Mouse (Mus musculus) CH12.LX (cell line): ENCODE results near the gene Itpr1. TPM values are rescaled to one million over a fixed set of nuclear protein-coding genes. Genes with fewer than 3 reads are reported as not detected.

Source experiments
- DNase-seq: peaks from one replicate; pipeline ENCODE4 v3.0.0-alpha.2; 2013; ENCODE audit errors: extremely low read depth
- H3K27ac ChIP-seq: 2 replicates; pipeline ENCODE4 v1.5.1; 2012; ENCODE audit warnings: low read depth, mild to moderate bottlenecking, control low read depth, moderate library complexity; ENCODE audit not compliant: insufficient read depth
- H3K27me3 ChIP-seq: replicated peaks from 2 replicates; pipeline ENCODE3; 2012; ENCODE audit warnings: inconsistent platforms
- H3K36me3 ChIP-seq, 2 experiments: replicated peaks in 1 of 2; 2 replicates each; pipeline versions ENCODE3 to v1.6.1; 2012; ENCODE audit warnings: inconsistent platforms in 1 of 2, low read length in 1 of 2, mild to moderate bottlenecking in 1 of 2, mixed read lengths in 1 of 2, moderate library complexity in 1 of 2; ENCODE audit not compliant: control insufficient read depth in 1 of 2, insufficient read depth in 1 of 2
- H3K4me1 ChIP-seq, 2 experiments: 2 replicates each; pipeline ENCODE4 v1.6.1; 2012; ENCODE audit warnings: inconsistent platforms in 1 of 2, moderate library complexity in 1 of 2; ENCODE audit not compliant: insufficient read depth in 2 of 2, control insufficient read depth in 1 of 2
- H3K4me2 ChIP-seq: 2 replicates; pipeline ENCODE4 v1.6.1; 2012; ENCODE audit warnings: low read depth, mild to moderate bottlenecking, control low read depth; ENCODE audit not compliant: poor library complexity, insufficient read depth, severe bottlenecking
- H3K4me3 ChIP-seq, 3 experiments: fragments of 150-350 bp in 1 of 3; sonication (generic) in 1 of 3; replicated peaks in 1 of 3; 2 replicates each; pipeline versions ENCODE3 to v1.5.1; 2011 to 2012; ENCODE audit warnings: low read depth in 2 of 3, low read length in 2 of 3, mild to moderate bottlenecking in 2 of 3, moderate library complexity in 2 of 3, control low read depth in 1 of 3, improper control_type of control experiment in 1 of 3, inconsistent platforms in 1 of 3, mixed read lengths in 1 of 3; ENCODE audit not compliant: poor library complexity in 1 of 3
- H3K79me2 ChIP-seq: replicated peaks from 2 replicates; pipeline ENCODE4 v1.6.1; 2012; ENCODE audit warnings: mild to moderate bottlenecking, moderate library complexity; ENCODE audit not compliant: control insufficient read depth, poor library complexity, insufficient read depth, severe bottlenecking; ENCODE audit errors: extremely low read depth
- H3K9ac ChIP-seq: 2 replicates; pipeline ENCODE4 v1.6.1; 2012; ENCODE audit warnings: low read depth, mild to moderate bottlenecking, control low read depth, moderate library complexity; ENCODE audit not compliant: insufficient read depth
- H3K9me3 ChIP-seq: replicated peaks from 2 replicates; pipeline ENCODE3; 2012; ENCODE audit warnings: low read length, inconsistent platforms, mixed read lengths
- BHLHE40 ChIP-seq: IDR thresholded peaks from 2 replicates; pipeline ENCODE4 v1.6.1; 2011; ENCODE audit warnings: mild to moderate bottlenecking, low read depth, low read length, improper control_type of control experiment
- CHD1 ChIP-seq: IDR thresholded peaks from 2 replicates; pipeline ENCODE4 v1.6.1; 2012; ENCODE audit warnings: low read depth, low read length, improper control_type of control experiment, inconsistent platforms
- CHD2 ChIP-seq: IDR thresholded peaks from 2 replicates; pipeline ENCODE4 v1.6.1; 2011; ENCODE audit warnings: low read length, improper control_type of control experiment
- CTCF ChIP-seq, 2 experiments: IDR thresholded peaks in 1 of 2; conservative IDR thresholded peaks in 1 of 2; 2 replicates each; pipeline ENCODE4 v1.5.1; 2011 to 2012; ENCODE audit warnings: low read depth in 2 of 2, low read length in 2 of 2, improper control_type of control experiment in 1 of 2, inconsistent platforms in 1 of 2, mild to moderate bottlenecking in 1 of 2, moderate library complexity in 1 of 2
- ELF1 ChIP-seq: IDR thresholded peaks from 2 replicates; pipeline ENCODE4 v1.6.1; 2014; ENCODE audit warnings: low read depth, mild to moderate bottlenecking, inconsistent platforms, low read length, improper control_type of control experiment
- EP300 ChIP-seq: IDR thresholded peaks from 2 replicates; pipeline ENCODE4 v1.6.1; 2011; ENCODE audit warnings: low read length, improper control_type of control experiment
- ETS1 ChIP-seq: conservative IDR thresholded peaks from 2 replicates; pipeline ENCODE4 v1.6.1; 2012; ENCODE audit warnings: low read depth, mild to moderate bottlenecking, inconsistent platforms, low read length, improper control_type of control experiment, moderate library complexity
- GABPA ChIP-seq: IDR thresholded peaks from 2 replicates; pipeline ENCODE4 v1.6.1; 2012; ENCODE audit warnings: low read depth, low read length, improper control_type of control experiment, inconsistent platforms; ENCODE audit not compliant: insufficient replicate concordance
- HCFC1 ChIP-seq: IDR thresholded peaks from 2 replicates; pipeline ENCODE4 v1.6.1; 2012; ENCODE audit warnings: low read depth, mild to moderate bottlenecking, inconsistent platforms, low read length, improper control_type of control experiment
- IRF4 ChIP-seq: IDR thresholded peaks from 2 replicates; pipeline ENCODE4 v1.6.1; 2014; ENCODE audit warnings: low read depth, mild to moderate bottlenecking, inconsistent platforms, low read length, improper control_type of control experiment
- JUND ChIP-seq: conservative IDR thresholded peaks from 2 replicates; pipeline ENCODE4 v1.6.1; 2011; ENCODE audit warnings: low read depth, low read length, improper control_type of control experiment
- MAX ChIP-seq: IDR thresholded peaks from 2 replicates; pipeline ENCODE4 v1.6.1; 2011; ENCODE audit warnings: low read length, improper control_type of control experiment
- MAZ ChIP-seq: IDR thresholded peaks from 2 replicates; pipeline ENCODE4 v1.6.1; 2012; ENCODE audit warnings: low read depth, mild to moderate bottlenecking, inconsistent platforms, low read length, improper control_type of control experiment, moderate library complexity
- MEF2A ChIP-seq: IDR thresholded peaks from 2 replicates; pipeline ENCODE4 v1.6.1; 2014; ENCODE audit warnings: low read depth, mild to moderate bottlenecking, inconsistent platforms, low read length, improper control_type of control experiment, borderline replicate concordance
- MXI1 ChIP-seq: IDR thresholded peaks from 2 replicates; pipeline ENCODE4 v1.6.1; 2011; ENCODE audit warnings: mild to moderate bottlenecking, low read depth, low read length, improper control_type of control experiment
- MYC ChIP-seq: IDR thresholded peaks from 2 replicates; pipeline ENCODE4 v1.6.1; 2011; ENCODE audit warnings: low read depth, mild to moderate bottlenecking, improper control_type of control experiment, low read length
- NELFE ChIP-seq: IDR thresholded peaks from 2 replicates; pipeline ENCODE4 v1.6.1; 2011; ENCODE audit warnings: low read depth, low read length, improper control_type of control experiment
- NRF1 ChIP-seq: IDR thresholded peaks from 2 replicates; pipeline ENCODE4 v1.6.1; 2014; ENCODE audit warnings: low read depth, mild to moderate bottlenecking, inconsistent platforms, low read length, improper control_type of control experiment, moderate library complexity
- PAX5 ChIP-seq: IDR thresholded peaks from 2 replicates; pipeline ENCODE4 v1.6.1; 2012; ENCODE audit warnings: low read length, inconsistent platforms, mixed read lengths
- POLR2A ChIP-seq: IDR thresholded peaks from 2 replicates; pipeline ENCODE4 v1.6.1; 2011; ENCODE audit warnings: low read depth, mild to moderate bottlenecking, improper control_type of control experiment, low read length
- POLR2AphosphoS2 ChIP-seq: IDR thresholded peaks from 2 replicates; pipeline ENCODE4 v1.6.1; 2011; ENCODE audit warnings: low read depth, low read length, improper control_type of control experiment
- RAD21 ChIP-seq: IDR thresholded peaks from 2 replicates; pipeline ENCODE4 v1.6.1; 2011; ENCODE audit warnings: low read depth, mild to moderate bottlenecking, low read length, improper control_type of control experiment, moderate library complexity
- SIN3A ChIP-seq: IDR thresholded peaks from 2 replicates; pipeline ENCODE4 v1.6.1; 2012; ENCODE audit warnings: low read length, improper control_type of control experiment, inconsistent platforms
- SMC3 ChIP-seq: IDR thresholded peaks from 2 replicates; pipeline ENCODE4 v1.6.1; 2011; ENCODE audit warnings: low read depth, low read length, improper control_type of control experiment
- TBP ChIP-seq: conservative IDR thresholded peaks from 2 replicates; pipeline ENCODE4 v1.6.1; 2011; ENCODE audit warnings: low read depth, low read length, improper control_type of control experiment
- USF2 ChIP-seq: conservative IDR thresholded peaks from 2 replicates; pipeline ENCODE4 v1.6.1; 2011; ENCODE audit warnings: low read depth, low read length, improper control_type of control experiment
- ZC3H11A ChIP-seq: IDR thresholded peaks from 2 replicates; pipeline ENCODE4 v1.6.1; 2012; ENCODE audit warnings: low read depth, mild to moderate bottlenecking, inconsistent platforms, low read length, improper control_type of control experiment
- dilution Hi-C: fragments of 300-500 bp; cut with MboI; formaldehyde crosslinking; loops from 2 replicates; pipeline ENCODE4 v1.14.3; 2020; ENCODE audit warnings: low sequenced_read_pairs; ENCODE audit not compliant: extremely low pct_unique_long_range_greater_than_20kb, extremely low pct_ligation_motif_present
- in situ Hi-C: fragments of 300-500 bp; cut with MboI; formaldehyde crosslinking; loops from 3 replicates; pipeline ENCODE4 v1.14.3; 2019; ENCODE audit warnings: low sequenced_read_pairs, low pct_ligation_motif_present, low pct_unique_long_range_greater_than_20kb, mixed read lengths
- polyA plus RNA-seq: library from polyadenylated mRNA; unstranded; fragments of >175 nt; gene quantifications from 2 replicates; pipeline ENCODE4 v1.2.1, GENCODE M21; 2012; ENCODE audit warnings: low read depth; ENCODE audit not compliant: insufficient read length
- total RNA-seq, 2 experiments: library from RNA; depleted of rRNA; stranded (reverse); fragments of 300-350 nt in 1 of 2; fragments of >200 nt in 1 of 2; gene quantifications; 2 replicates each; pipeline ENCODE4 v1.2.3; 2012 to 2014

The Itpr1 gene
- total and polyA plus RNA-seq, 3 experiments = 42.8 to 73.1 (median 53.4) TPM

GRCm38 (mm10) chr6:108343781-108344310 lies 130.9 kb downstream of the Itpr1 start:
- Histone ChIP-seq H3K4me3 (no peak overlapping the region), H3K9ac (no peak overlapping the region), H3K36me3 (peaks cover 16 to 55% of the 10 kb centered on the region in 2 experiments), H3K9me3 (no peaks in the 10 kb centered on the region), H3K27ac (no peak overlapping the region), H3K4me1 (peaks cover 27 to 59% of the 10 kb centered on the region in 2 experiments), H3K4me2 (no peak overlapping the region), H3K27me3 (no peaks in the 10 kb centered on the region), H3K79me2 (peaks cover 5% of the 10 kb centered on the region)
- dilution Hi-C loops (no loop called here), in situ Hi-C loops (loop anchor here (10.0 kb wide), 1 partner anchor 109 kb away; no protein-coding TSS in a partner anchor)
- DNase-seq = no peak
- TF ChIP-seq SMC3 = peak; percentile 72
- no peak for TF ChIP-seq EP300
- TF ChIP-seq MAZ = no peak
- TF ChIP-seq CHD1 = no peak
- TF ChIP-seq CTCF (conservative IDR thresholded peaks at IDR 0.05 in 1 of 2, IDR thresholded peaks at IDR 0.05 in 1 of 2; ENCODE audit: low read depth in 2 of 2, low read length in 2 of 2) = peak in 1 of 2 experiments; percentile 65; a peak in 2 of 4 replicates
- no peak for TF ChIP-seq IRF4
- TF ChIP-seq MYC = no peak
- no peak for TF ChIP-seq GABPA
- no peak for TF ChIP-seq MXI1
- no peak for TF ChIP-seq POLR2AphosphoS2
- TF ChIP-seq ZC3H11A = no peak; the same call in 1 of the 2 replicates
- TF ChIP-seq NRF1 = no peak
- TF ChIP-seq BHLHE40 = no peak
- no peak for TF ChIP-seq HCFC1
- TF ChIP-seq MEF2A = 0 out of 2 replicates have a peak, but pooled peaks have one; percentile 9
- no peak for TF ChIP-seq POLR2A
- TF ChIP-seq SIN3A = no peak
- TF ChIP-seq NELFE = no peak
- no peak for TF ChIP-seq CHD2
- no peak for TF ChIP-seq JUND
- no peak for TF ChIP-seq USF2
- no peak for TF ChIP-seq MAX
- no peak for TF ChIP-seq ELF1
- no peak for TF ChIP-seq ETS1
- peak; percentile 67 for TF ChIP-seq RAD21
- TF ChIP-seq PAX5 = no peak
- no peak for TF ChIP-seq TBP
